Mouse (Mus musculus) thymus, postnatal 25 days (tissue): ENCODE results near the gene Sorbs1.

Experiments
- DNase-seq: peaks from one replicate; pipeline ENCODE4 v3.0.0; 2022

Gene Sorbs1

DNA sequence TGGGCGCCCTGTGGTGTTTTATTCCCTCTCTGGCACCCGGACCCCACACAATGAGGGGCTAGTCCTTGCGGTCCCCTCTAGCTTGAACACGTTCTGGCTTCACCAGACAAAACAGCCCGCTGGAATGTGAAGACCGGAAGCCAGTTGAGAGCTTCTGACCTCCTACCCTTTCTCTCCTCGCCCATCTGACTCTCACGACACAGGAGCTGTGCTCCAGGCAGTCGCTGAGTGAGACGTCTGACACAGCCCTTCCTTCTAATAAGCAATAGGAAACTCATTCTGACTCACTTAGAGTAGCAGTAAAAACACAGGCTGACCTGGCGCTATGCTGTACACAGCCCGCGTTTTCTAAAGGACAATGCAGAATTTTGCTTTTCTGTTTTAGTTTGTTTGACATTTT lies 259.8 kb downstream of the Sorbs1 start:
- DNase-seq: no peak

- DNase-seq: no peak
Measured at GRCm38 (mm10) chr19:40251115-40251514, 262.5 kb downstream of the Sorbs1 start.

DNA sequence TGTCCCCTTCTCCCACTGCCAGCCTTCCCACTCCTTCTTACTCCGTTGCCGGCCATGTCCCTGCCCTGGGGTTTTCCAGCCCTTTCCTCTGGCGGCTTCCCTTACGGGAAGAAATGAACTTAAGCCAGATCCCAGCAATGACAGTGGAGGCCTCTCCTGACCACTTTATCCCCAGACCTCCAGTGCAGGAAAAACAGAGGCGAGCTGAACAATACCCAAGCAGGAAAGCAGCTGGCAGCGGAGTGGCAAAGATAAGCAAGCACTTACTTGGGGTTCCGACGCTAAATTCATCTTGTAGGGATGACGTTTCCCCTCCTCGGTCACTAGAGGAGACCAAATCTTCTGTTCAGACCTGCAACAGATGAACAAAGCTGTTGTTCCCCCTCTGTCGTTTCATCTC lies 264.2 kb downstream of the Sorbs1 start:
- no peak for DNase-seq

- DNase-seq: no peak
Measured at GRCm38 (mm10) chr19:40248476-40248875, 265.1 kb downstream of the Sorbs1 start.

DNA sequence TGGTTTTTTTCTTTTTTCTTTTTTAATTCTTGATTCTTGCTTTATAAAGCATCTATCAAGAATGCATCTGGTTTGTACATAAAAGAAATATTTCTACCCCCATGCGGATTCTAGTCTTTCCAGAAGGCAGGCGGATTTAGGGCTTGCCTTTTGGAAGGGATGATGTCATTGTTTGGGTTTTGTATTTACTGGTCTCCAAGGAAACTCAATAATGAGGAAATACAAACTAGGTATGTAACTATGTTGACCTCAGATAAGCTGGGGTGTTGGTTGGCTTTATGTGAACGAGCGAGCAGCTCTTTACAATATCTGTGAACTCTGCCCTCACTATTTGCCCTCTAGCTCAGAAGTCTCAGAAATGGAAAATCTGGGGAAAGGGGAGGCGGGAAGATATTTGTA lies 266.3 kb downstream of the Sorbs1 start:
- DNase-seq: no peak

- no peak for DNase-seq
Measured at GRCm38 (mm10) chr19:40246646-40247267, 266.8 kb downstream of the Sorbs1 start.
